Mouse (Mus musculus): ENCODE measurements around the gene Syt2. TPM values are rescaled to one million over a fixed set of nuclear protein-coding genes. Genes with fewer than 3 reads are reported as not detected.

Gene Syt2
- polyA plus RNA-seq, 1 experiment from 2014 or later: 1.0 TPM

GRCm38 (mm10) chr1:134790716-134791439 lies 144.4 kb downstream of the Syt2 start:
- H3K9me3 ChIP-seq (ENCODE audit: low read depth, low read length): no peaks in the 10 kb centered on the region
- H3K4me1 ChIP-seq (ENCODE audit: insufficient read depth): no peaks in the 10 kb centered on the region
- no peak overlapping the region for H3K9ac ChIP-seq
- no peak for TF ChIP-seq CTCF (IDR thresholded peaks at IDR 0.05; ENCODE audit: low read depth)
- DNase-seq: peak; percentile 17
- no peak overlapping the region for H3K4me2 ChIP-seq
- H3K27me3 ChIP-seq (ENCODE audit: insufficient read depth, low read length): no peaks in the 10 kb centered on the region
- no peaks in the 10 kb centered on the region for H3K36me3 ChIP-seq (ENCODE audit: insufficient read depth)
- no peak overlapping the region for H3K27ac ChIP-seq (ENCODE audit: low read depth)
- 86% methylated on average over 2 of the region's 2 CpGs for WGBS
- no peak overlapping the region for H3K4me3 ChIP-seq (ENCODE audit: low read depth, low read length)
- no peak for ATAC-seq (ENCODE audit: insufficient read depth)

GRCm38 (mm10) chr1:134791456-134791855 lies 145.0 kb downstream of the Syt2 start:
- no peak for DNase-seq

GRCm38 (mm10) chr1:134796076-134796475 lies 149.6 kb downstream of the Syt2 start:
- H3K36me3 ChIP-seq (ENCODE audit: insufficient read depth): no peaks in the 10 kb centered on the region; the same call in 1 of the 2 replicates
- WGBS: 86% methylated on average over 1 of the region's 1 CpGs
- TF ChIP-seq CTCF (IDR thresholded peaks at IDR 0.05; ENCODE audit: low read depth): no peak
- H3K4me3 ChIP-seq (ENCODE audit: low read depth, low read length): no peak overlapping the region
- H3K4me1 ChIP-seq (ENCODE audit: insufficient read depth): 0 out of 2 replicates have a peak, but pooled peaks cover 3% of the 10 kb centered on the region
- no peak overlapping the region for H3K4me2 ChIP-seq
- no peaks in the 10 kb centered on the region for H3K9me3 ChIP-seq (ENCODE audit: low read depth, low read length)
- no peak overlapping the region for H3K27ac ChIP-seq (ENCODE audit: low read depth)
- H3K27me3 ChIP-seq (ENCODE audit: insufficient read depth, low read length): no peaks in the 10 kb centered on the region
- no peak overlapping the region for H3K9ac ChIP-seq
- ATAC-seq (ENCODE audit: insufficient read depth): no peak
- DNase-seq: peak; percentile 63

More at GRCm38 (mm10) chr1:134791456-134791855, 145.0 kb downstream of the Syt2 start:
- no peak overlapping the region for H3K4me2 ChIP-seq
- ATAC-seq (ENCODE audit: insufficient read depth): no peak
- H3K27ac ChIP-seq (ENCODE audit: low read depth): no peak overlapping the region
- H3K4me3 ChIP-seq (ENCODE audit: low read depth, low read length): no peak overlapping the region
- TF ChIP-seq CTCF (IDR thresholded peaks at IDR 0.05; ENCODE audit: low read depth): no peak
- no peaks in the 10 kb centered on the region for H3K4me1 ChIP-seq (ENCODE audit: insufficient read depth)
- no peak overlapping the region for H3K9ac ChIP-seq
- H3K36me3 ChIP-seq (ENCODE audit: insufficient read depth): no peaks in the 10 kb centered on the region
- no peaks in the 10 kb centered on the region for H3K27me3 ChIP-seq (ENCODE audit: insufficient read depth, low read length)
- no peaks in the 10 kb centered on the region for H3K9me3 ChIP-seq (ENCODE audit: low read depth, low read length)

GRCm38 (mm10) chr1:134796536-134796935 lies 150.1 kb downstream of the Syt2 start:
- H3K9me3 ChIP-seq (ENCODE audit: low read depth, low read length): no peaks in the 10 kb centered on the region
- no peak for ATAC-seq (ENCODE audit: insufficient read depth)
- no peak for TF ChIP-seq CTCF (IDR thresholded peaks at IDR 0.05; ENCODE audit: low read depth)
- H3K27me3 ChIP-seq (ENCODE audit: insufficient read depth, low read length): no peaks in the 10 kb centered on the region
- no peaks in the 10 kb centered on the region; the same call in 1 of the 2 replicates for H3K36me3 ChIP-seq (ENCODE audit: insufficient read depth)
- no peak overlapping the region for H3K4me2 ChIP-seq
- H3K9ac ChIP-seq: no peak overlapping the region
- H3K27ac ChIP-seq (ENCODE audit: low read depth): peak overlapping the region; percentile 26; the same call in 1 of the 2 replicates
- DNase-seq: no peak
- H3K4me1 ChIP-seq (ENCODE audit: insufficient read depth): 0 out of 2 replicates have a peak, but pooled peaks cover 3% of the 10 kb centered on the region
- WGBS: 75% methylated on average over 3 of the region's 3 CpGs
- no peak overlapping the region for H3K4me3 ChIP-seq (ENCODE audit: low read depth, low read length)

GRCm38 (mm10) chr1:134801758-134802157 lies 155.3 kb downstream of the Syt2 start:
- no peak for TF ChIP-seq CTCF (IDR thresholded peaks at IDR 0.05; ENCODE audit: low read depth)
- peak overlapping the region; percentile 60 for H3K4me2 ChIP-seq
- H3K27me3 ChIP-seq (ENCODE audit: insufficient read depth, low read length): no peaks in the 10 kb centered on the region
- peak overlapping the region; percentile 33 for H3K4me3 ChIP-seq (ENCODE audit: low read depth, low read length)
- ATAC-seq (ENCODE audit: insufficient read depth): no peak
- H3K9me3 ChIP-seq (ENCODE audit: low read depth, low read length): no peaks in the 10 kb centered on the region
- H3K9ac ChIP-seq: peak overlapping the region; percentile 57
- DNase-seq: no peak
- H3K4me1 ChIP-seq (ENCODE audit: insufficient read depth): peaks cover 22% of the 10 kb centered on the region
- no peaks in the 10 kb centered on the region; the same call in 1 of the 2 replicates for H3K36me3 ChIP-seq (ENCODE audit: insufficient read depth)
- WGBS: 86% methylated on average over 7 of the region's 7 CpGs
- peak overlapping the region; percentile 97; the same call in 1 of the 2 replicates for H3K27ac ChIP-seq (ENCODE audit: low read depth)

- H3K4me1 ChIP-seq (ENCODE audit: insufficient read depth): peaks cover 21% of the 10 kb centered on the region
- WGBS: 20% methylated on average over 16 of the region's 16 CpGs
- H3K9me3 ChIP-seq (ENCODE audit: low read depth, low read length): no peaks in the 10 kb centered on the region
- H3K4me2 ChIP-seq: peak overlapping the region; percentile 60
- DNase-seq (peak; percentile 93), ATAC-seq (ENCODE audit: insufficient read depth) (peak; percentile 81)
- H3K36me3 ChIP-seq (ENCODE audit: insufficient read depth): no peaks in the 10 kb centered on the region; the same call in 1 of the 2 replicates
- peak overlapping the region; percentile 97 for H3K27ac ChIP-seq (ENCODE audit: low read depth)
- peak overlapping the region; percentile 33 for H3K4me3 ChIP-seq (ENCODE audit: low read depth, low read length)
- H3K9ac ChIP-seq: peak overlapping the region; percentile 57
- H3K27me3 ChIP-seq (ENCODE audit: insufficient read depth, low read length): no peaks in the 10 kb centered on the region
- no peak for TF ChIP-seq CTCF (IDR thresholded peaks at IDR 0.05; ENCODE audit: low read depth)
These were observed 157.0 kb downstream of the Syt2 start for GRCm38 (mm10) chr1:134803286-134804117.

- no peak for TF ChIP-seq CTCF (IDR thresholded peaks at IDR 0.05; ENCODE audit: low read depth)
- ATAC-seq (ENCODE audit: insufficient read depth) (peak; percentile 25; the same call in 1 of the 2 replicates), DNase-seq (peak; percentile 61)
- H3K4me3 ChIP-seq (ENCODE audit: low read depth, low read length): no peak overlapping the region
- H3K36me3 ChIP-seq (ENCODE audit: insufficient read depth): no peaks in the 10 kb centered on the region
- H3K9me3 ChIP-seq (ENCODE audit: low read depth, low read length): no peaks in the 10 kb centered on the region
- peak overlapping the region; percentile 97 for H3K27ac ChIP-seq (ENCODE audit: low read depth)
- peak overlapping the region; percentile 60 for H3K4me2 ChIP-seq
- H3K27me3 ChIP-seq (ENCODE audit: insufficient read depth, low read length): no peaks in the 10 kb centered on the region
- H3K9ac ChIP-seq: no peak overlapping the region
- H3K4me1 ChIP-seq (ENCODE audit: insufficient read depth): peaks cover 21% of the 10 kb centered on the region
- WGBS: 17% methylated on average over 5 of the region's 5 CpGs
These were observed 157.9 kb downstream of the Syt2 start for GRCm38 (mm10) chr1:134804373-134804772.
